Mouse (Mus musculus): ENCODE measurements around the gene Slc22a5. TPM values are rescaled to one million over a fixed set of nuclear protein-coding genes. Genes with fewer than 3 reads are reported as not detected.
"Not testable (repeated sequence)": the region's sequence is repeated elsewhere in the genome, so short reads cannot be mapped to it uniquely, and the experiment has no call there.

The Slc22a5 gene
- polyA plus RNA-seq, 1 experiment = 11.7 TPM

DNA sequence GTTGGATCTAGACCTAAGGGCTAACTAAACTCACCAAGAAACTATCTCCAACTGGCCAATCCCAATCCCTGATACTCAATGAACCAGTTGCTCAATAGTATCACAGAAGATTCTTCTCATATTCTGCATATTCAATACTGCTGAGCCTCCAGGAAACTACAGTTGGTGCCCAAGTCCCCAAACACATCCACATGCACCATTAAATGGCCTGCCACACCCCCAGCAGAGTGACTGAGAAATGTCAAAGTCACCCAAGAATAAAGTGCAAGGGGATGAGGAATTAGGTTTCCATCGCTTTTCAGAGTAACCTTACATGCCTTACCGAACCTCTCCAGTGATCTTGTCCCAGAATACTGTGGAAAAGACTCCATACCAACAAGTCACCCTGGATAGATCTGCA, 1.2 kb downstream of the Slc22a5 start:
- peaks cover 8% of the 10 kb centered on the region for H3K4me1 ChIP-seq (ENCODE audit: control insufficient read depth, insufficient read depth, low read length)
- H3K4me3 ChIP-seq (ENCODE audit: insufficient read depth, low read length) = no peak overlapping the region
- H3K27ac ChIP-seq (ENCODE audit: insufficient read depth, low read depth, low read length) = no peak overlapping the region
- TF ChIP-seq POLR2A (IDR thresholded peaks at IDR 0.05; ENCODE audit: borderline replicate concordance, low read depth, low read length) (no peak), CTCF (IDR thresholded peaks at IDR 0.05; ENCODE audit: low read depth, low read length) (no peak)

DNA sequence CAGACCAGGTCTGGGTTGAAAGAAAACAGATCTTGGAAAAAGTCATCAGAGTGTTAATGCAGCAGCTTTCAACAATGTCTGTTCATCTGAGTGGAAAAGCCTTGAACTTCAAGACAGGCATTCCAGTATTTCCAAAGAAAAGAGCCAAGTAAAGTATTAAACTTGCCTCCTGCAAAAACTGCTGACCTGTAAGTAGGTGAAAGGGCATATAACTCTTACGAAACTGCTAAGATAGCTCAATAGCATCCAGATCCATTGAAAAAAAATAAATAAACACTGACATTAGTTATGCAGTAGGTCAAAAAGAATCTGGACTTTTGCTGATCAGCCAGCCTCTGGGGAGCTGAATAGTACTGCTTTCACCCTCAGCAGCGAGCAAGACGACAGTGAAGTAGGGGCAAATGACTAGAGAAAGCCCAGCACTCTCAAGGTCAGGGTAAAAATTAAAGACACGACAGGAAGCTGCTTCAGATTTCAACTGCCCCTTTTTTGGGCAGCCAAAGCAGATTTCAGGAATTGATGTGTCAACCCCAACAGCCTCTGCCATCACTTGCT, 2.3 kb downstream of the Slc22a5 start:
- no peak overlapping the region for H3K27ac ChIP-seq (ENCODE audit: insufficient read depth, low read depth, low read length)

GRCm38 (mm10) chr11:53888242-53888641, 3.2 kb downstream of the Slc22a5 start:
- no peak overlapping the region for H3K4me3 ChIP-seq (ENCODE audit: insufficient read depth, low read length)
- no peak for TF ChIP-seq CTCF (IDR thresholded peaks at IDR 0.05; ENCODE audit: low read depth, low read length)
- TF ChIP-seq POLR2A (IDR thresholded peaks at IDR 0.05; ENCODE audit: borderline replicate concordance, low read depth, low read length) = no peak
- no peak overlapping the region for H3K27ac ChIP-seq (ENCODE audit: insufficient read depth, low read depth, low read length)
- H3K4me1 ChIP-seq (ENCODE audit: control insufficient read depth, insufficient read depth, low read length) = peaks cover 14% of the 10 kb centered on the region

More for the DNA sequence above, 2.3 kb downstream of the Slc22a5 start:
- Histone ChIP-seq H3K4me1 (ENCODE audit: control insufficient read depth, insufficient read depth, low read length) (peaks cover 14% of the 10 kb centered on the region), H3K4me3 (ENCODE audit: insufficient read depth, low read length) (no peak overlapping the region)
- TF ChIP-seq POLR2A (IDR thresholded peaks at IDR 0.05; ENCODE audit: borderline replicate concordance, low read depth, low read length) (no peak), CTCF (IDR thresholded peaks at IDR 0.05; ENCODE audit: low read depth, low read length) (no peak)

GRCm38 (mm10) chr11:53883287-53883686, 8.2 kb downstream of the Slc22a5 start:
- peaks cover 6% of the 10 kb centered on the region for H3K4me1 ChIP-seq (ENCODE audit: control insufficient read depth, insufficient read depth, low read length)
- no peak overlapping the region for H3K4me3 ChIP-seq (ENCODE audit: insufficient read depth, low read length)
- TF ChIP-seq POLR2A (IDR thresholded peaks at IDR 0.05; ENCODE audit: borderline replicate concordance, low read depth, low read length) = no peak
- TF ChIP-seq CTCF (IDR thresholded peaks at IDR 0.05; ENCODE audit: low read depth, low read length) = no peak
- no peak overlapping the region for H3K27ac ChIP-seq (ENCODE audit: insufficient read depth, low read depth, low read length)

- H3K27ac ChIP-seq (ENCODE audit: insufficient read depth, low read depth, low read length); H3K4me1 ChIP-seq (ENCODE audit: control insufficient read depth, insufficient read depth, low read length); H3K4me3 ChIP-seq (ENCODE audit: insufficient read depth, low read length): not testable (repeated sequence)
Measured at GRCm38 (mm10) chr11:53878096-53878495, 13.4 kb downstream of the Slc22a5 start.

- no peak overlapping the region for H3K4me3 ChIP-seq (ENCODE audit: insufficient read depth, low read length)
- peaks cover 8% of the 10 kb centered on the region; the same call in 1 of the 2 replicates for H3K4me1 ChIP-seq (ENCODE audit: control insufficient read depth, insufficient read depth, low read length)
- no peak overlapping the region for H3K27ac ChIP-seq (ENCODE audit: insufficient read depth, low read depth, low read length)
- TF ChIP-seq CTCF (IDR thresholded peaks at IDR 0.05; ENCODE audit: low read depth, low read length) = no peak
- TF ChIP-seq POLR2A (IDR thresholded peaks at IDR 0.05; ENCODE audit: borderline replicate concordance, low read depth, low read length) = no peak
Measured at GRCm38 (mm10) chr11:53876488-53876887, 15.0 kb downstream of the Slc22a5 start.

DNA sequence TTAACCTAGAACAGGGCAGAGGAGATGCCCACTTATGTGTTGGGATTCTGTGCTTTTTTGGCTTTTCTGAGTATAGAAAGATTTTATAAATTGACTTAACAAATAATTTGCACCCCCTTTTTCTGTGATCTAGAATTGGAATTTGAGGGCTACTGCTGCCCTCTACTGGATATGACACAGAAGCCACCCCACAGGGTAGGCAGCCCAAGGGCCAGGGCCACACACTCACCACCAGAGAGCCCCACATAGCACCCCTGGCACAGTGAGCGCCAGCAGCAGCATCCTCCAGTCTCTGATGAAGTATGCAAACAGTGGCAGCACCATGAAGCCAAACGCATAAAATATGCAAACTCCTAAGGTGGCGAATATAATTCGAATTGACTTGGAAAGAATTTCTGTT, 16.8 kb downstream of the Slc22a5 start:
- Histone ChIP-seq H3K4me1 (ENCODE audit: control insufficient read depth, insufficient read depth, low read length) (peaks cover 8% of the 10 kb centered on the region; the same call in 1 of the 2 replicates), H3K27ac (ENCODE audit: insufficient read depth, low read depth, low read length) (no peak overlapping the region), H3K4me3 (ENCODE audit: insufficient read depth, low read length) (no peak overlapping the region)
- TF ChIP-seq POLR2A (IDR thresholded peaks at IDR 0.05; ENCODE audit: borderline replicate concordance, low read depth, low read length) (no peak), CTCF (IDR thresholded peaks at IDR 0.05; ENCODE audit: low read depth, low read length) (no peak)

GRCm38 (mm10) chr11:53873909-53874704, 17.4 kb downstream of the Slc22a5 start:
- H3K4me1 ChIP-seq (ENCODE audit: control insufficient read depth, insufficient read depth, low read length); H3K4me3 ChIP-seq (ENCODE audit: insufficient read depth, low read length); H3K27ac ChIP-seq (ENCODE audit: insufficient read depth, low read depth, low read length): not testable (repeated sequence)

- Histone ChIP-seq H3K4me3 (ENCODE audit: insufficient read depth, low read length) (no peak overlapping the region), H3K27ac (ENCODE audit: insufficient read depth, low read depth, low read length) (no peak overlapping the region), H3K4me1 (ENCODE audit: control insufficient read depth, insufficient read depth, low read length) (peaks cover 8% of the 10 kb centered on the region; the same call in 1 of the 2 replicates)
- TF ChIP-seq CTCF (IDR thresholded peaks at IDR 0.05; ENCODE audit: low read depth, low read length) = no peak
- no peak for TF ChIP-seq POLR2A (IDR thresholded peaks at IDR 0.05; ENCODE audit: borderline replicate concordance, low read depth, low read length)
Measured at GRCm38 (mm10) chr11:53871786-53872507, 19.5 kb downstream of the Slc22a5 start.

GRCm38 (mm10) chr11:53869172-53869571, 22.3 kb downstream of the Slc22a5 start:
- TF ChIP-seq CTCF (IDR thresholded peaks at IDR 0.05; ENCODE audit: low read depth, low read length) (no peak), POLR2A (IDR thresholded peaks at IDR 0.05; ENCODE audit: borderline replicate concordance, low read depth, low read length) (no peak)
- no peak overlapping the region for H3K27ac ChIP-seq (ENCODE audit: insufficient read depth, low read depth, low read length)
- H3K4me3 ChIP-seq (ENCODE audit: insufficient read depth, low read length) = no peak overlapping the region
- peaks cover 8% of the 10 kb centered on the region; the same call in 1 of the 2 replicates for H3K4me1 ChIP-seq (ENCODE audit: control insufficient read depth, insufficient read depth, low read length)

DNA sequence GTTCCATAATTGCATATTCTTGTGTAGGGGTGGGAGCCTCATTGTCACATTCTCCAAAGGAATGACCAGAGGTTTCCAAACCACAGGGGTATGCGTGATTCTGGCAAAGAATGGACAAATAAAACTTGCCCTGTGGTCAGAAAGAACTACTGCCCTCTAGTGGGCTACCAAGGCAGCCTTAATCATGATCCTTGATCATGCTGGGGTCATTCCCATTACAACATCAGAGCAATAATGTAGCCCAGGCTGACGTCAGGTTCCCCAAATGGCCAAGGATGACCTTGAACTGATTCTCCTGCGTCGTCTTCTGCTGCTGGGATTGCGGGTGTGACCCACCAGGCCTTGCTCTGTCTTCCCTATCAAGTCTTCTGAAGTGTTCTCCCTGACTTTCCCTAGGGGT, 23.1 kb downstream of the Slc22a5 start:
- not testable (repeated sequence) for H3K4me3 ChIP-seq (ENCODE audit: insufficient read depth, low read length); H3K27ac ChIP-seq (ENCODE audit: insufficient read depth, low read depth, low read length); H3K4me1 ChIP-seq (ENCODE audit: control insufficient read depth, insufficient read depth, low read length)

GRCm38 (mm10) chr11:53864724-53865310, 26.6 kb downstream of the Slc22a5 start:
- not testable (repeated sequence) for H3K27ac ChIP-seq (ENCODE audit: insufficient read depth, low read depth, low read length); H3K4me3 ChIP-seq (ENCODE audit: insufficient read depth, low read length); H3K4me1 ChIP-seq (ENCODE audit: control insufficient read depth, insufficient read depth, low read length)

DNA sequence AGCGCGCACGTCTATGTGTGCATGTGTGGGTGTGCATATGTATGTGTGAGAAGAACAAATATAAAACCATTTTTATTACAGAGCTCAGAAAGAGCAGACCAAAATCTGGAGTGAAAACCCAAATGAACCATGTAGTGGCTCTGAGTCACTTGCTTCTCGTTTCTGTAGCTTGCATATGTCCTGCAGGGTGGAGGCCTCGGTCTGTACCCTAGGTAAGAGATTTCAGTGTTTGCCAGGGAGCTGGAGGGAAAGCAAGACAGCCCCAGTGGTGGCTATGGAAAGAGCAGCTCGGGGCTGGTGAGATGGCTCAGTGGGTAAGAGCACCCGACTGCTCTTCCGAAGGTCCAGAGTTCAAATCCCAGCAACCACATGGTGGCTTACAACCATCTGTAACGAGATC, 30.5 kb downstream of the Slc22a5 start:
- not testable (repeated sequence) for H3K4me1 ChIP-seq (ENCODE audit: control insufficient read depth, insufficient read depth, low read length); H3K4me3 ChIP-seq (ENCODE audit: insufficient read depth, low read length); H3K27ac ChIP-seq (ENCODE audit: insufficient read depth, low read depth, low read length)
